Mouse (Mus musculus): ENCODE results near the gene Rest. TPM values are rescaled to one million over a fixed set of nuclear protein-coding genes. Genes with fewer than 3 reads are reported as not detected.

Gene Rest
- polyA plus RNA-seq, 1 experiment from 2014 or later = 8.5 TPM

- H3K4me1 ChIP-seq (replicated peaks) = no peaks in the 10 kb centered on the region
- no peaks in the 10 kb centered on the region for H3K27me3 ChIP-seq
- H3K9ac ChIP-seq (replicated peaks) = no peak overlapping the region
- 79% methylated on average over 5 of the region's 5 CpGs for WGBS
- no peak overlapping the region for H3K27ac ChIP-seq
- no peaks in the 10 kb centered on the region for H3K9me3 ChIP-seq
- H3K4me2 ChIP-seq (replicated peaks) = no peak overlapping the region
- H3K4me3 ChIP-seq (replicated peaks) = no peak overlapping the region
- H3K36me3 ChIP-seq = peaks cover 86% of the 10 kb centered on the region
- ATAC-seq = no peak
Observed at GRCm38 (mm10) chr5:77330154-77330553, 64.9 kb downstream of the Rest start.

Small RNA genes within 50 kb of the gene (microRNA-seq; reads per million reads assigned to microRNA genes)
- gene Mir5098 = not detected

Other genes starting within 250 kb of the Rest start
- gene Thegl, start 249.5 kb upstream of the Rest start, polyA plus RNA-seq (2015; fragmentation: Nextera tagmentation; extraction: Ambion mirVana) = 0.27 and 0.30 TPM in 2 replicates
- gene Hopx, start 150.4 kb upstream of the Rest start, polyA plus RNA-seq (2015; fragmentation: Nextera tagmentation; extraction: Ambion mirVana) = 0.52 and 0.62 TPM in 2 replicates
- 0.48 TPM in 1 of 2 replicates, not detected in the other for gene Spink2, start 54.0 kb upstream of the Rest start, polyA plus RNA-seq (2015; fragmentation: Nextera tagmentation; extraction: Ambion mirVana)
- gene Noa1, start 44.6 kb downstream of the Rest start, polyA plus RNA-seq (2015; fragmentation: Nextera tagmentation; extraction: Ambion mirVana) = 30.3 and 31.3 TPM in 2 replicates
- 75.7 and 82.2 TPM in 2 replicates for gene Polr2b, start 44.7 kb downstream of the Rest start, polyA plus RNA-seq (2015; fragmentation: Nextera tagmentation; extraction: Ambion mirVana)
- gene Igfbp7, start 142.6 kb downstream of the Rest start, polyA plus RNA-seq (2015; fragmentation: Nextera tagmentation; extraction: Ambion mirVana) = 48.8 and 55.3 TPM in 2 replicates

All from midbrain, embryonic 13.5 days (tissue).